Mouse (Mus musculus): ENCODE results near the gene Steap3.

Steap3 gene

DNA sequence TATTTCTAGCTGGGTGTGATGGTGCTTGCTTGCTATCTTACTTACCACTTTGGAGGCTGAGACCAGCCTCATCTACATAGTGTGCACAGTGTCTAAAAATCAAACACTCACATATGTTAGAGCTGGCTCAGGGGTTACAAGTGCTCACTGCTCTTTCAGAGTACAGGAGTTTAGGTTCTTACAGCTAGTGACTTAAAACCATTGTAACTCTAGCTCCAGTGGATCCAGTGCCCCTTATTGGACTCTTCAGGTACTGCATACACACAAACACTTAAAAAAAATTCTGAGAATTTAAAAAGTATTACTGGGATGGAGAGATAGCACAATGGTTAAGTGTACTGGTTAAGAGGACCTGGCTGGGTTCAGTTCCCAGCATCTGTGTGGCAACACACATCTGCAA, 125.5 kb downstream of the Steap3 start:
- peak; percentile 67 for DNase-seq (ENCODE audit: low read depth)

DNA sequence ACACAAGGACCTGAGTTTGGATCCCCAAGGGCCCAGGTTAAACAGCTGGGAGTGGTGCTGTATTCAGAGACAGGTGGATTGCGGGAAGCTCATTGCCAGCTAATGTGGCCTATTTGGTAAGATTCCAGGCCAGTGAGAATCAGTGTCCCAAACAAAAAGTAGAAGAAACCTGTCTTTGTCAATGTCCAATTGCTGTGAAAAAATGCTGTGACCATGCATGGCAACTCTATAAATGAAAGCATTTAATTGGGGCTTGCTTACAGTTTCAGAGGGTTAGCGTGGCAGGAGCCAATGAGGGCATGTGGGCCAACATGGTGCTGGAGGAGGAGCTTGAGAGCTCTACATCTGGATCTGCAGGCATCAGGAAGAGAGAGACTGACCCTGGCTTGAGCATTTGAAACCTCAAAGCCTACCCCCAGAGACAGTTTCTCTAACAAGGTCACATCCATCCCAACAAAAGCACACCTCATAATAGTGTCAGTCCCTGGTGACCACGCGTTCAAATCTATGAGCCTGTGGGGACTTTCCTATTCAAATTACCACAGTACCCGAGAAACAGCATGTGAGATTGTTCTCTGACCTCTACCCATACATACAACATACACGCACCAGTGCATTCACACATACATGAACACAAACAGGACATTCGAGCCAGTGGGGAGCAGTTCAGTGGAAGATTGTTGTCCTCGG, 126.8 kb downstream of the Steap3 start:
- DNase-seq (ENCODE audit: low read depth): no peak

DNA sequence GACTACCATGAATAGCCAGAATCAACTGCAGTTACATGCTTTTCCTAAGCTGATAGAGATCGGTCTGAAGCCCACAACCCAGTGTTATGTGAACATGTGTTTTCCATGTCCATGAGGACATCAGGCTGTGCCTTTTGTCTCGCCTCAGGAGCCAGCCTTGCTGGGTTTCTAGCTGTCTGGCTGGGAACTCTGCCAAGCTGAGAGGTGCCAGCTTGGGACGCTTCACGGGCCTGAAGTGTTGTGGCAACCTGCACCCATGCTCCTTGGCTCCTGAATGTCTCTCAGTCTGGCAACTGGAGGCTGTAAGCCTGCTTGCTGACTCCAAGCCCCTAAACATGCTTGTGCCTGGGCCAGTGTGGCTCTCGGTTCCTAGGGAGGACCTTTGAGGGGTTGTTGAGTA, 130.0 kb downstream of the Steap3 start:
- no peak for DNase-seq (ENCODE audit: low read depth)
